Mouse (Mus musculus): ENCODE data around the gene Efcab2.

DNA sequence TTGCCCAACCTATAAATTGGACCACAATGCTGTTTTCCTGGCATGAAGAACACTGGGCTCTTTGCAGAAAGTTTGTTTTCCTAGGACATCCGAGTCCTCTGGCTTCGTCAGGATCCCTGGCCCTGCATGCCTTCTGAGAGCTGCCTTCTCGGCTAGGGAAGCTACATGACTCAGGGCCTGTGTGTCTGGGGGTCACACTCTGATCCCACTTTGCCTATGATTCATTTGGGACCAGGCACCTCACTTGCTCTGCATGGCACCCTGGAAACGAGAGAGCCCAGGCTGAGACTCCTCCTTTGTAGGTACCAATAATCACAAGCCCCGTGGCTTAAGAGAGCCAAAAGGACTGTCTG, 80.0 kb downstream of the Efcab2 start:
- no peak for TF ChIP-seq POLR2A (IDR thresholded peaks at IDR 0.05; ENCODE audit: control insufficient read depth, low read depth, low read length)
- no peak for TF ChIP-seq CTCF (IDR thresholded peaks at IDR 0.05; ENCODE audit: control insufficient read depth, insufficient read depth, insufficient replicate concordance, low read depth, low read length)
